Mouse (Mus musculus) left cerebral cortex, adult 11 months (tissue): ENCODE measurements at regions not wholly inside any gene's neighbourhood (a gene's known extent, or its start where the extent isn't known, plus 50 kb on each side); places are given as distances from the start of the nearest gene placed in this dataset.

Experiments used
- DNase-seq: peaks from one replicate; pipeline ENCODE4 v3.0.0; 2022; ENCODE audit warnings: low spot score

GRCm38 (mm10) chr6:31107916-31108685 lies 149.2 kb upstream of the Klf14 start:
- DNase-seq: no peak

DNA sequence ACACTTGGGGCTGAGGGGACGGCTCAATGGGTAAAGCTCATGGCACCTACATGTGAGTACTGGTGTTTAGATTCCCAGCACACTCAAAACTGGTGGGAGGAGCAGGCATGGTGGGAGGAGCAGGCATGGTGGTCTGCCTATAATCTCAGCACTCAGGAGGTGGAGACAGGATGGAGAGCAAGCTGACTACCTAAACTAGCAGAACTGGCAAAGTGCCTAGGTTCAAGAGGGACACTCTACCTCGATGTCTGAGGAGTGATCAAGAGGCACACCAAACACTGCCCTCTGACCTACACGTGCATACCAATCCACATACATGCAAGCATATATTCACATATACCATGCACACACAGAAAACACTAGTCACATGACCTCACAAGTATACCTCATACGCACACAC lies 150.7 kb upstream of the Klf14 start:
- no peak for DNase-seq

DNA sequence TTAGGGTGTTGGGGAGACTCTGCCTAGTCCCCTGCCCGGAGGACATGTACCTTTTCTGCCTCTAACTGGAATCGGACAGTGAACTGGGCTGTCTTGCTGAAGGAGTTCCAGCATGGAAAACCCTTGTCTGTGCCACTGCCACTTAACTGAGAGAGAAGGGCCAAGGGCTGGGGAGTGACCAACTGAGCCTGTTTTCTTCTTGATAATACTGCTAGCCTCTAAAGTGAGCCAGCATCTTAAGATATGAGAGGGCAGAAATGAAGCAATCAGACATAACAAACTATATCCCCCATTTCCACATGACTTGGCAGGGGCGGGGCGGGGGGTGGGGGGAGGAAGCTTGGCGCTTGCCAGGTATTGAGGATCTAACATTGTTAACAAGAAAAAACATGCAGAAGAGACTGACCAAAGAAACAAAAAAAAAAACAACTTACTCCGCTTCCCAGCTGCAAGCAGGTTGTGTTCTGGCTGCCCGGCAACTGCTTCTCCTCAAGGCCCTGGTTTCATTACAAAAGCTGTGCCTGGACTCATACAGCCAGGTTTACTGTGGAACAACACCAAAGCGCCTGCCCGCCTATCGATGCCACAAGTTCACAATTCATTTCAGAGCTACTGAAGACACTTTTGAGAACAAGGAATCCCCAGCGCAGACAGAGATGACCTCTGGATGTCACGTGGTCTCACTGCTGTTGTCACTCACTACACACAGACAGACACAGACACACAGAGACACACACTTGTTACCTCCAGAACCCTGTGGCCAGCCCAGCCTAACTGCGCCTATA lies 153.6 kb upstream of the Klf14 start:
- DNase-seq: no peak

- no peak for DNase-seq
These were observed 154.9 kb upstream of the Klf14 start for GRCm38 (mm10) chr6:31113558-31114326.

GRCm38 (mm10) chr6:31114336-31115335 lies 155.8 kb upstream of the Klf14 start:
- DNase-seq: no peak

- no peak for DNase-seq
These were observed 156.7 kb upstream of the Klf14 start for GRCm38 (mm10) chr6:31115566-31115965.

DNA sequence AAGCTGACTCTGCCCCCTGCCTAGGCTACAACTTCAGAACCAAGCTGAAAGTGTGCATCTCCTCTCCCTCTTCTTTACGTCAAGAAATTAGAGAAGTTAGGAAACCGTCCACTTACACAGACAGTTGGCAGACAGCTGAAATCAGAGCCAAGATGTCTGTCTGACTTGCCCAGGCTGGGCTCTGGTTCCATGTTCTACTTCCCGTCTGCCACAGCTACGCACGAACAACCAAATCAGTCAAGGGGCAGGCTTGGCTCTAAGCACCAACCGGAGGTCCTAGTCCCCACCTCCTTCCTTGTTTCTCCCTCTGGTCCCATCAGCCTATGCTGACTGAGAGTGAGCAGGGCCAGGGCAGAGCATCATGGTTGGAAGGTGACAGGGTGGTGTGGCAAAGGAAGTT lies 157.5 kb upstream of the Klf14 start:
- no peak for DNase-seq

DNA sequence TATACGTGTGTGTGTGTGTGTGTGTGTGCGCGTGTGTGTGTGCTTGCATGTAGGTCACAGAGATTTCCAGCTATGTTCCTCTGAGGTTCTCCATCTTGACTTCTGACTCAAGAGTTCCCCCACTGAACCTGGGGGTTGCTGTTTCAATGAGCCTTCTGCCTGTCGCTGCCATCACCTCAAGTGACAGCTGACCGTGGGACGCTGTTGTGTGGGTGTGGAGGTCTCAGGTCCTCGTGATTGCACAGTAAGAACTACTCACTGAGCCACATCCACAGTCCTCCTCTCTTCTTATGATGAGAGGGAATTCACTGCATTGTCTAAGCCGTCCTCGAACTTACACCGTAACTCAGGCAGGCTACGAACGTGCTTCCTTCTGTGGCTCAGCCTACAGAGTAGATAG lies 158.8 kb upstream of the Klf14 start:
- no peak for DNase-seq

DNA sequence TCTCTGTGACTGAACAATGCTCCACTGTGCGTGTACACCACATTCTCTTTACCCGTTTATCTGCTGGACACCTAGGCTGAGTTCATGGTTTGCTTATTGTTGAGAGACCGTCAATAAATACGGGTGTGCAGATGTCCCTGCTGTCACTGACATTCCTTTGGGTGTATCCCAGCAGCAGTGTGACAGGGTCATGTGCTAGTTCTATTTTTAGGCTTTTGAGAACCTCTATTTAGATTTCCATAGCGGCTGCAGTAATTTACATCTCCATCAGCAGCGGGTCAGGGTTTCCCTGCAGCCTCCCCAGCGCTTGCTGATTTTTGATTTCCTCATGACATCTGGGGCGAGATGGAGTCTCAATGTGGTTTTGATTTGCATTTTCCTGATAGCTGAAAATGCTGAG lies 162.1 kb upstream of the Klf14 start:
- no peak for DNase-seq

- no peak for DNase-seq
These were observed 164.0 kb upstream of the Klf14 start for GRCm38 (mm10) chr6:31122895-31123294.

GRCm38 (mm10) chr6:31123342-31123990 lies 164.6 kb upstream of the Klf14 start:
- DNase-seq: no peak

- DNase-seq: no peak
These were observed 165.2 kb upstream of the Klf14 start for GRCm38 (mm10) chr6:31124076-31124475.

DNA sequence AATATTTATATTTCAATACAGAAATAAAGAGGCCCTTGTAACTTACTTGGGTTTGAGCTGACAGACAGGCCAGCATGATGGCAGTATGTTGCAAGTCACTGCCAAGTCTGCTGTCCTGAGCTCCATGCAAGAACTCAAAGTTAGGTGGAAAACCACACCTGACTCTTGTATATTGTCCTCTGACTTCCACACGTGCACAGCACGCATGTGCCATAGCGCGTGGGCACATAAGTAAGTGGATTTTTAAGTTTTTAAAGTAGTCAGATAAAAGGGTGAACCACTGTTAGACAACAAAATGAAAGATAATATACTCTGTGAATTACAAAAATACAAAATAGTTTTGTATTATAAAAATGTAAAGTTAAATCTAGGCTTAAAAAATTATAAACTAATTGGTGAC lies 166.0 kb upstream of the Klf14 start:
- no peak for DNase-seq

GRCm38 (mm10) chr6:31125328-31126118 lies 166.6 kb upstream of the Klf14 start:
- DNase-seq: no peak

DNA sequence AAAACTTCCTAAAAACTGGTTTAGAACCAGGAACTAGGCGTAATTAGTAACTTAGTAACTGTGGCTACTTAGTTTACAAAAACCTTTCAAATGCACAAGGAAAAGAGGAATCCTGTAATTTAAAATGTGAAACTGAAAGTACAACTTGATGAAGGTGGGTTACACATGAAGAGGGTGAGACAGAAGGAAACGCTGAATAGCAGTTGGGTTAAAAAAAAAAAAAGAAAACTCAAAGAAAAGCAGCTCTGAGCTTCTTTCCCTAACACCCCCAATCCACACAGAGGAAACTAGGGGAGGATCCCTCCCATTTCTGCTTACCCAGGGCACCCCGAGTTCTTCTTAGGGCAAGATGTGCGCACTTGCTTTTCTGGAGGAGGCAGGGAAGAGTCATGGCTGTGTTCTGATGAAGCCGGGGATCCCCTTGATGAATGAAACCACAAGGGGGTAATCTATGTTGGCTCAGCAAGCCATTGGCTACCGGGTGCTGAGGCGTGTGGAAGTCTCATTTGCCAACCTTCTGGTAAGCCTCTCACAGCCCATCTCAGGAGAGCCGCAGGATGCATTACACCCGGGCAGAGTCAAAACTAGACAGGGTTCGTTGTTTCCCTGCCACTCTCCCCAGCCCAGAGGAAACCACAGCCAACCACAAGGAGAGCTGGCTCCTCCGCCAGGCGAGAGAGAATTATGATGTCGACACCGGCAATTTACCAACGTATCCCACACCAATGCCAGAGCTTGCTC lies 167.4 kb upstream of the Klf14 start:
- no peak for DNase-seq

DNA sequence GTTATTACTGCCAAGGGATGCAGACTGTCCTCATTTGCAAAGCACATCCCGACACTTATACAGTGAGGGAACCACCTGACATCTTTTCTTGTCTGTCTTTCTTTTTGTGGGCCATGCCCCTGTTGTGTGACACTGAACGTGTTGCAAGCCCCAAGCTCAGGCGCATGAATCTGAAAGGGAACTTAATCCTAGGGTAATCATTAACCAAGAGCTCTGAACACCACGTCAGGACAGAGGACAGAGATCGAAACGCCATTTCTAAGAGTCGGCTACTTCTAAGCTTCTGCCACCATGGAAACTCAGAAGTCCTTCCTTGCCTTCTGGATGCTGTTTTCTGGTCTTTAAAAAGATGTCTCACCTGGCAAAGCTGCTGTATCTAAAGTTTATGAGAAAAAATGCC lies 170.3 kb upstream of the Klf14 start:
- DNase-seq: no peak

- DNase-seq: no peak
These were observed 171.1 kb upstream of the Klf14 start for GRCm38 (mm10) chr6:31129987-31130386.

DNA sequence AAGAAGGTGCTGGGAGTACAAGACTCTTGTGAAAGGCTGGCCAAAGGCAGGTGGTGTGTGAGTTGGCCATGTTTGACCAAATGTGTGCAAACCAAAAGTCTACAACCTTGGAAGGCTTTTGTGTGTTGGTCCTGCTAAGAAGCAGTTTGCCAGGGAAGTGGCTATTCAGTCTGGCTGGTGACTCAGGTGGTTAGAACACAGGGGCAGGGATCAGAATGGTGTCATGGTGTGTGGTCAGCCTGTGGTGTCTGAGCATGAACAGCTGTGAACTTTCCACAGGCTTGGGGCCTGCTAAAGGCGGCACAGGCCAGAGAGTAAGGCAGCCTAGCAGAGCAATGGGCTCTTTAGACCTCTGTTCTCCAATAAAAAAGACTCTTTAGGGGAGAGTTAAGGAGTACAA lies 171.6 kb upstream of the Klf14 start:
- DNase-seq: no peak

GRCm38 (mm10) chr6:31131716-31132115 lies 172.8 kb upstream of the Klf14 start:
- DNase-seq: no peak
